Mouse (Mus musculus) heart, embryonic 16.5 days (tissue): Measurements from ENCODE around the gene Ugt1a5. TPM values are rescaled to one million over a fixed set of nuclear protein-coding genes. Genes with fewer than 3 reads are reported as not detected.

Experiments
- ATAC-seq: fragments of 200-750 bp; cut with Nextera tagmentation; replicated peaks from 2 replicates; pipeline ENCODE4 v1.8.0; 2017; ENCODE audit warnings: moderate number of reproducible peaks; ENCODE audit not compliant: insufficient read depth, low FRiP score; ENCODE audit errors: extremely low read depth
- H3K27ac ChIP-seq: fragments of 300-500 bp; sonication (generic); 2 replicates; pipeline ENCODE4 v1.5.1; 2014; ENCODE audit warnings: mild to moderate bottlenecking, low read length, control low read depth, moderate library complexity
- H3K27me3 ChIP-seq: fragments of 300-500 bp; sonication (generic); 2 replicates; pipeline ENCODE4 v1.6.1; 2014; ENCODE audit warnings: low read length, mixed read lengths; ENCODE audit not compliant: control insufficient read depth, insufficient read depth
- H3K36me3 ChIP-seq: fragments of 300-500 bp; sonication (generic); 2 replicates; pipeline ENCODE4 v1.6.1; 2014; ENCODE audit not compliant: control insufficient read depth, insufficient read depth
- H3K4me1 ChIP-seq: fragments of 300-500 bp; sonication (generic); 2 replicates; pipeline ENCODE4 v1.6.1; 2014; ENCODE audit warnings: low read length, mixed read lengths; ENCODE audit not compliant: control insufficient read depth, insufficient read depth
- H3K4me2 ChIP-seq: fragments of 300-500 bp; sonication (generic); 2 replicates; pipeline ENCODE4 v1.6.1; 2014; ENCODE audit warnings: low read depth, mild to moderate bottlenecking, control low read depth, low read length
- H3K4me3 ChIP-seq: fragments of 300-500 bp; sonication (generic); 2 replicates; pipeline ENCODE4 v1.5.1; 2014; ENCODE audit warnings: mild to moderate bottlenecking, control low read depth, low read length
- H3K9ac ChIP-seq: fragments of 300-500 bp; sonication (generic); 2 replicates; pipeline ENCODE4 v1.6.1; 2014; ENCODE audit warnings: low read length, control low read depth
- H3K9me3 ChIP-seq: fragments of 300-500 bp; sonication (generic); replicated peaks from 2 replicates; pipeline ENCODE4 v1.6.1; 2016; ENCODE audit warnings: low read length; ENCODE audit not compliant: control insufficient read depth
- WGBS: fragments of 180-500 bp; shearing (Covaris S2); extraction: QIAGEN DNeasy Blood & Tissue Kit; methylation state at CpG from one replicate; pipeline ENCODE4 v1.1.7; 2014; 5-methylcytosine and 5-hydroxymethylcytosine counted together
- polyA plus RNA-seq: library from polyadenylated mRNA; unstranded; fragments of >200 nt; fragmentation: Nextera tagmentation; extraction: Ambion mirVana; gene quantifications from 2 replicates; pipeline ENCODE4 v1.2.1, GENCODE M21; 2015

Gene Ugt1a5
- polyA plus RNA-seq, 1 experiment from 2014 or later, result not detected

- Histone ChIP-seq H3K27me3 (no peaks in the 10 kb centered on the region), H3K9me3 (no peaks in the 10 kb centered on the region), H3K4me1 (peaks cover 7% of the 10 kb centered on the region; the same call in 1 of the 2 replicates), H3K36me3 (peaks cover 89% of the 10 kb centered on the region), H3K4me2 (no peak overlapping the region), H3K4me3 (no peak overlapping the region), H3K9ac (no peak overlapping the region), H3K27ac (no peak overlapping the region)
- WGBS, result 69% methylated on average over 4 of the region's 4 CpGs
- no peak for ATAC-seq
These were observed 99.0 kb downstream of the Ugt1a5 start for GRCm38 (mm10) chr1:88264869-88265240.

- 90% methylated on average over 13 of the region's 13 CpGs for WGBS
- no peak for ATAC-seq
- Histone ChIP-seq H3K36me3 (peaks cover 89% of the 10 kb centered on the region), H3K4me3 (no peak overlapping the region), H3K9me3 (no peaks in the 10 kb centered on the region), H3K9ac (no peak overlapping the region), H3K27me3 (no peaks in the 10 kb centered on the region), H3K4me1 (peaks cover 4% of the 10 kb centered on the region; the same call in 1 of the 2 replicates), H3K4me2 (no peak overlapping the region), H3K27ac (no peak overlapping the region)
These were observed 100.3 kb downstream of the Ugt1a5 start for GRCm38 (mm10) chr1:88266123-88266522.

- H3K9me3 ChIP-seq, result no peaks in the 10 kb centered on the region
- peaks cover 2% of the 10 kb centered on the region; the same call in 1 of the 2 replicates for H3K4me1 ChIP-seq
- no peaks in the 10 kb centered on the region for H3K27me3 ChIP-seq
- no peak overlapping the region for H3K27ac ChIP-seq
- ATAC-seq, result no peak
- no peak overlapping the region for H3K4me3 ChIP-seq
- peaks cover 87% of the 10 kb centered on the region for H3K36me3 ChIP-seq
- H3K9ac ChIP-seq, result no peak overlapping the region
- 92% methylated on average over 6 of the region's 6 CpGs for WGBS
- H3K4me2 ChIP-seq, result no peak overlapping the region
These were observed 101.7 kb downstream of the Ugt1a5 start for GRCm38 (mm10) chr1:88267489-88267888.

- H3K9ac ChIP-seq, result no peak overlapping the region
- ATAC-seq, result no peak
These were observed 102.3 kb downstream of the Ugt1a5 start for GRCm38 (mm10) chr1:88268070-88268469.

More at GRCm38 (mm10) chr1:88268070-88268469, 102.3 kb downstream of the Ugt1a5 start:
- Histone ChIP-seq H3K27me3 (no peaks in the 10 kb centered on the region), H3K4me2 (no peak overlapping the region), H3K36me3 (peaks cover 86% of the 10 kb centered on the region), H3K4me1 (no peaks in the 10 kb centered on the region), H3K9me3 (no peaks in the 10 kb centered on the region), H3K27ac (no peak overlapping the region), H3K4me3 (no peak overlapping the region)
- WGBS, result 84% methylated on average over 6 of the region's 6 CpGs

Other genes starting within 250 kb of the Ugt1a5 start
- gene Usp40, start 157.5 kb upstream of the Ugt1a5 start, polyA plus RNA-seq, result 26.9 and 29.9 TPM in 2 replicates
- not detected in 2 replicates for gene Ugt1a10, start 110.6 kb upstream of the Ugt1a5 start, polyA plus RNA-seq
- gene Ugt1a9, start 95.2 kb upstream of the Ugt1a5 start, polyA plus RNA-seq, result not detected in 2 replicates
- gene Ugt1a8, start 78.2 kb upstream of the Ugt1a5 start, polyA plus RNA-seq, result not detected in 2 replicates
- 1.1 and 2.3 TPM in 2 replicates for gene Ugt1a7c, start 71.0 kb upstream of the Ugt1a5 start, polyA plus RNA-seq
- gene Ugt1a6b, start 62.8 kb upstream of the Ugt1a5 start, polyA plus RNA-seq, result 0.11 and 0.29 TPM in 2 replicates
- gene Ugt1a6a, start 31.2 kb upstream of the Ugt1a5 start, polyA plus RNA-seq, result 0.71 and 0.83 TPM in 2 replicates
- not detected in 2 replicates for gene Ugt1a2, start 34.6 kb downstream of the Ugt1a5 start, polyA plus RNA-seq
- gene Dnajb3, start 39.8 kb downstream of the Ugt1a5 start, polyA plus RNA-seq, result 2.8 and 3.1 TPM in 2 replicates
- 0.14 TPM in 1 of 2 replicates, not detected in the other for gene Ugt1a1, start 45.9 kb downstream of the Ugt1a5 start, polyA plus RNA-seq
- 0.60 and 0.85 TPM in 2 replicates for gene Mroh2a, start 61.0 kb downstream of the Ugt1a5 start, polyA plus RNA-seq
- gene Hjurp, start 111.6 kb downstream of the Ugt1a5 start, polyA plus RNA-seq, result 108 and 117 TPM in 2 replicates
- not detected in 2 replicates for gene Trpm8, start 111.6 kb downstream of the Ugt1a5 start, polyA plus RNA-seq
- gene Spp2, start 240.9 kb downstream of the Ugt1a5 start, polyA plus RNA-seq, result 0.29 and 0.56 TPM in 2 replicates